Mouse (Mus musculus) cerebellum, adult 2 months (tissue): ENCODE measurements at regions not wholly inside any gene's neighbourhood (a gene's known extent, or its start where the extent isn't known, plus 50 kb on each side); places are given as distances from the start of the nearest gene placed in this dataset.

Experiments
- CTCF ChIP-seq: fragments of 200-500 bp; IDR thresholded peaks from 2 replicates; pipeline ENCODE4 v1.5.1; 2011; ENCODE audit warnings: low read depth, mild to moderate bottlenecking, control low read depth, low read length, moderate library complexity, borderline replicate concordance; ENCODE audit not compliant: insufficient read depth
- POLR2A ChIP-seq: fragments of 200-500 bp; IDR thresholded peaks from 2 replicates; pipeline ENCODE4 v1.6.1; 2011; ENCODE audit warnings: low read length, control low read depth, borderline replicate concordance; ENCODE audit not compliant: insufficient read depth

DNA sequence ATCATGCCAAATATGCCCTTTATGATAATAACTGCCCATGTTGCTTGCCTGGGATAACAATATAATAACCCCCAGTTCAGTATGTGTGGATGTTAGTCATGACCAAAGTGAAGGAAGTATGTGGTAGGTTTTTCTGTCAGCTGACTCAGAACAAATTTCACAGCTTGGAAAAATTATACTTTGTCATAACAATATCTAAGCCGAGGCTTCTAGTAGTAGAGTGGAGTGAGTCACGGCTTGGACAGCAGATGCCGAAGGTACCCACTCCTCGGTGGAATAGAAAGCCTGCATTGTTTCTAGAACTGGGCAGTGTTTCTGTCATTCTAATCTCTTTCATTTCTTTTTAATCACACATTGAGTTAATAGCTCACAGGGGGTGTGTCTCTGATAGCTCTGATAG, 236.3 kb upstream of the Kcnip4 start:
- no peak for TF ChIP-seq CTCF
- no peak for TF ChIP-seq POLR2A
